Mouse (Mus musculus) embryo, embryonic 10 days (tissue): ENCODE data around the gene Egln1.
A peak's percentile ranks its signal among the peaks of the same experiment; 100 is the strongest.

Experiments
- DNase-seq: peaks from one replicate; pipeline ENCODE4 v3.0.0-alpha.2; 2015; ENCODE audit warnings: low spot score

The Egln1 gene

DNA sequence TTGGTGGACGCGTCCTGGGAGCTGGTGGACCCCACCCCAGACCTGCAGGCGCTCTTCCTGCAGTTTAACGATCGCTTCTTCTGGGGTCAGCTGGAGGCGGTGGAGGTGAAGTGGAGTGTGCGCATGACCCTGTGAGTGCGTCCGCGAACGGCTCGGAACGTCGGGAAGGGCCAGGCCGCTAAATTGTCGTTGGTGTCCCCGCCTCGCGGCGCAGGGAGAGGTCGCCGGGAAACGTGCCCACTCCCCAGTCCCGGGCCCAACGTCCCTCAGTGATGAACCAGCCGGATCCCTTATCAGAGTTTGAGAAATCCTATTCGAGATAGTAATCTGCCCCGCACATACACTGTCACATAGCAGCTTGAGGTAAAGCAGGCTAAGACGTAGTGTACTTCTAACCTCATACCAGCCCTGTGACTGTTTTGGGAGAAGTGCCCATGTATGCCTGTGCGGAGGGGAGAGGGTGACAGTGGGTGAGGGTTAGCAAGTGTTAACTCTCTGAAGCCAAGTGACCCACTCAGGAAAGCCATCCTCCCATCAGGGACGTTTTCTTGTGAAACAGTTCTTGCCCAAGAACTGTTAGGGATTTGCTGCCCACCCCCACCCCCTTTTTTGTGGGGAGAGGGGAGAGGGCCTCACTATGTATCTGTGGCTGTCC, 50.7 kb downstream of the Egln1 start:
- DNase-seq, result no peak

GRCm38 (mm10) chr8:124897386-124898250, 51.5 kb downstream of the Egln1 start, which contains the start of the genes Exoc8 and Sprtn:
Gene Exoc8 (minus strand): TSS chr8:124897705.
Gene Sprtn (plus strand): TSS chr8:124897886.
- DNase-seq, result peak; percentile 98

GRCm38 (mm10) chr8:124896632-124897385, 52.3 kb downstream of the Egln1 start:
- peak; percentile 85 for DNase-seq

- no peak for DNase-seq
Measured at GRCm38 (mm10) chr8:124896010-124896631, 53.0 kb downstream of the Egln1 start.

DNA sequence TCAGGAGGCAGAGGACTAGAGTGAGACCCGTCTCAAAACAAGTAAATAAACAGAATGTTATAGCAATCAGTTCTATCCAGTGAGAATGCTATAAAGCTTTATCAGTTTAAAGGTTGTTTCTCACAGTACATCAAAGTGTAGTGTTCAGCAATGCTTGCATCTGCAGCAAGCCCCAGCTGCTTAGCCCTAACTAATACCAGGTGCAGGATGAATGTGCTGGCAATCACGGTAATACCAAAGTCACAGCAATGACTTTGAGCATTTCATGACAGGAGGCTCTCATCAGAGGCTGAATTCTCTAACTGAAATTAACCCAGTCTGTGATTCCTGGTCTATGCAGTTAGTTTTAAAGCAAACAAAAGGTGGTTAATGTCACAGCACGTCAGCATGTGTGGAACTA, 56.5 kb downstream of the Egln1 start:
- DNase-seq, result peak; percentile 21

DNA sequence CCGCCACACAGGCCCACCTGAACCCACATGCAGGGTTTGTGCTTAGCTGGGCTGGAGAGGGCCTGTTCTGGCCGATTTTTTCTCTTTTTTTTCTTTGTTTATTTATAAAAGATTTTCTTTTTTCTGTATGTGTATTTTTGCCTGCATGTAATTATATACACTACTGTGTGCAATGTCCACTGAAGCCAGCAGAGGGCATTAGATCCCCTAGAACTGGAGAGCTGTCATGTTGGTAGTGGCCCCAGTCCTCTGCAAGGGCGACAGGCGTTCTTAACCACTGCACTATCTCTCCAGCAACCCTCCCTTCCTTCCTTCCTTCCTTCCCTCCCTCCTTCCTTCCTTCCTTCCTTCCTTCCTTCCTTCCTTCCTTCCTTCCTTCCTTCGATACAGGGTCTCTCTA, 60.7 kb downstream of the Egln1 start:
- no peak for DNase-seq

GRCm38 (mm10) chr8:124878946-124879526, 70.1 kb downstream of the Egln1 start:
- no peak for DNase-seq

GRCm38 (mm10) chr8:124878141-124878540, 71.0 kb downstream of the Egln1 start:
- no peak for DNase-seq

DNA sequence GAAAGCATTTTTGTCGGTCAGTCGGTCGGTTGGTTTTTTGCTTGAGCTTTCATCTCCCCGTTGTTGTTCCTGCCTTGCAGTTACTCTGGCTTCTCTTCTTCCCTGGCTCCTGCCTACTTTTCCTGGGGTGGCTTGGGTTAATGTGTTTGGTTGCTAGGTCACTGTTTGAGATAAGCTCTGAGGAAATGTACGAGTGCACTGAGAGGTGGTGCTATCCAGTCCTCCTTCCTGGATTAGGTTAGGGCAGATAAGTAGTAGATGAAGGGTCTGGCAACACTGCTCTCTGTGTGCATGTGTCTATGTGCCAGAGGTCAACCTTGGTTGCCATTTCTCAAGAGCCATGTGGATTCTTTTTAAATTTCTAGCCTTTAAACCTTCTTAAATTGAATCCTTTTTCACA, 76.4 kb downstream of the Egln1 start:
- DNase-seq, result no peak

GRCm38 (mm10) chr8:124872081-124872480, 77.0 kb downstream of the Egln1 start:
- no peak for DNase-seq

DNA sequence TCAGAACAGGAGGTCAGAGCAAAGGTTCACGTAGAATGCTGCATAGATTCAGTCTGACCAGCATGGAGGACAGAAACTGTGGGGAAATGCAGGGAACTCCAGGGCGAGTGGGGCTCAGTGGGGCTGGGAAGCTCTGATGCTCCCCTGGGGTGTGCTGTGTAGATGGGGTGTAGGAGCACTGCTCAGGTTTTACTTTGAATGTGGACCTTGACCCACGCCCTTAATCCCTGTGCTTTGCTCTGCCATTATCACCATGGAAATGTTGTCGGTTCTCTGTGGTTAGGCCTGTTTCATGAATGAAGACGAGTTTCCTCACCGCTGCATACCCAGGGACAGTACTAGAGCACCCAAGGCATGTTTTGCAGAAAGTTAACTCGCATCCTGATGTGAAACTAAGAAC, 77.7 kb downstream of the Egln1 start:
- no peak for DNase-seq

- DNase-seq, result no peak
Measured at GRCm38 (mm10) chr8:124869708-124870107, 79.4 kb downstream of the Egln1 start.

DNA sequence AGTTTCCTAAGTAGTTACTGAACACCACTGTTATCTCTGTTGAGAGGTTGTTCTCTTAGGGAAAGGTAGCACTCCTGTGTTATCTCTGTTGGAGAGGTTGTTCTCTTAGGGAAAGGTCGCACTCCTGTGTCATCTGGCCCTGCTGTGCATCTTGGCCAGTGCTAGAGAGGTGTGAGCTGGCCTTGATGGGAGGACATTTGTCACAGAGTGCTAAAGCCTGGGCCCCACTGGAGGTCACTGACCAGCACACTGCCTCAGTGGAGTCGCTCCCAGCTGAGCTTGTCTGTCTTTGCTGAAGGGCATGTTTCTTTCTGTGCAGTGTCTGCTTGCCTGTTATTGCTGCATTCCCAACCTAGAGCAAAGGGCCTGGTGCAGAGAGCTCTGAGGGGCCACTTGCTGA, 82.0 kb downstream of the Egln1 start:
- no peak for DNase-seq

GRCm38 (mm10) chr8:124866669-124867068, 82.5 kb downstream of the Egln1 start:
- DNase-seq, result no peak

DNA sequence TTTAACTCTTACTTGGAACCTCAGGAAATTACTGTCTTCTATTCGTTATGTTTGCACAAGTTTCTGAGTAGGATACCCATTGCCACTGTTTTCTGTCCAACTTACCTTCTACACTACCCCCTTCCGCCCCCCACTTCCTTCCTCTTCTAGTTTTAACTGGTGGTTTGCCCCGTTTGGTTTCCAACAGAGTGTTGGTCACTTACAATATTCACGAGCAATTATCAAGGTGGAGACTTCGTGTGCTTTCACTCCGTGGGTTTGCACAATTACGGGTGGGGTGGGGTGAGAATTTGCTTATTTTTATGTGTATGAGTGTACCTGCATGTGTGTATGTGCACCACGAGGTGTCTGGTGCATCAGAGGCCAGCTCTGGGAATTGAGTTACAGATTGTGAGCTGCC, 85.4 kb downstream of the Egln1 start:
- peak; percentile 39 for DNase-seq

DNA sequence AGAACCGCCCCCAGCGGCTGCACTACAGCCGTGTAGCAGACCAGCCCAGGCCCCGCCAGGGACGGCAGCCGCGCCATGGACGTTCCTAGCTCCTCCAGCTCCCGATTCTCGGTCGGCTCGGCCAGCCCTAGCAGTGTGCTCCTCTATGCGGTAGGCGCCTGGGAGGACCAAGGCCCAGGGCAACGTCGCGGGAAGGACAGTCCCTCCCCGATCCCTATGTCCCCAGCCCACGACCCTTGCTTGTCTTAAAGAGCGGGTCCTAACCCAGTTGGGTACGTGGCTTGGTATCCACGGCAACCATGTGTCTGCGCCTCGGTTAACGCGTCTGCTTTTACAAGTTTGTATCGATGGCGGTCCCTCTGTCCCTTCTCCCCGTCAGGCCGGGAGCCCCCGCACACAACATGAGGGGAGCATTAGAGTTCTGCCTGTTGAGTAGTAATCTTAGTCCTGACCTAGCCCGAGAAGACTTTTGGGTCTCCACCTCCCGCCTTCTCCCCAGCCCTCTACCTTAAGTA, 85.9 kb downstream of the Egln1 start:
- DNase-seq, result peak; percentile 66

DNA sequence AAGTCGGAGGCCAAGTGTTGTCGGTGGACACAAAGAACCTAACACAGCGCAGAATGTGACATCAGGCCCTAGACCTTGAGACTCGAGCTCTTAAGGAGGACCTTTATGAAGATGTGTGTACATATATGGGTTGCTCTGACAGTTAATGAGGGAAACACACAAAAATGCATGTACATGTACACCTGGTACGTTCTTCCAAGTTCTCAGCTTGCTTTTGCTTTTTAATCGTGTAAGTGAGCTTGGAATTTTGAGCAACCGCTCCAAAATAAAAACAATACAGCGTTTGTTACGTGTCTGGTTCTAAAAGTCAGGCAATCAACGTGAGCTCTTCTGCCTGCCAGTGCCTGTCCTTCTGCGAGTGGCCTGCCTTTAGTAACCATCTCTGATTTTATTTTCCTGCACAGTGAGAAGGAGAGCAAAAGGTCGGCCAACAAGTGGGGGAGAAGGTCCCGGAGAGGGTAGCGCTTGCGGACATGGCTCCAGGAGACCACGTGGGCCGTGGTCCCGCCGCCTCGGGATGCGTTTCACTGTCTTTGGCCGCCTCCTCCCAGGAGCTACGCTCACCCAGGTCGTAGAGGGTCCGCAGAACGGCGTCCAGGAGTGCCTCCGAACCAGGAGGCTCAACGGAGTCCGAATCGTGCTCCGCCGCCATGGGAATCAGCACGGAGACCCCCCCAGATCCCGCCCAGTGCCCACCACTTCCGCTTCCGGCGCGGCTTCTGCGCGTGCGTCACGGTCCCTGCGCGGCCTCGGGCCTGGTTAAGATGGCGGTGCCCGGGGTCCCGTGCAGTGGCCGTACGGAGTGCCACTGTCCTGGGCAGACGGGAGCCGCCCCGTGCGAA, 86.6 kb downstream of the Egln1 start, which contains the start of the genes Gnpat and 2810004N23Rik:
Gene Gnpat (plus strand): TSS at position 713 of the 842 bp plus-strand sequence.
Gene 2810004N23Rik (minus strand): TSS at position 800 of the 842 bp plus-strand sequence.
- DNase-seq, result peak; percentile 95

DNA sequence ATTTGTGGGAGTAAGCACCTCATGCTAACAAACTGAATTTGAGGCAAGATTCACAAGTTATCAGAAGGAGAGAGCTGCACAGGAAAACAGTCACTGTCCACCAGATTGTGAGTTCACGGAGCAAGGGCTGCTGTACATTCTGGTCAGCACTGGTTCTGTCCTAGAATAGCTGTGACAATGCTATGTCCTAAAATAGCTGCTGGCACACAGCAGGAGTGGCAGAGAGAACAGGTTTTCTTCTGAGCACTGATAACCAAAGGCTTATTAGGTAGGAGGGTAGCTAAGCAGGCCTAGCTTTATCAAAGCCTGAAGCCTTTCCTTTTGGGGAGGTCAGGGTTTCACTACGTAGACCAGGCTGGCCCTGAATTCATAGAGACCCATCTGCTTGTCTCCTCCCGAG, 88.9 kb downstream of the Egln1 start:
- no peak for DNase-seq

DNA sequence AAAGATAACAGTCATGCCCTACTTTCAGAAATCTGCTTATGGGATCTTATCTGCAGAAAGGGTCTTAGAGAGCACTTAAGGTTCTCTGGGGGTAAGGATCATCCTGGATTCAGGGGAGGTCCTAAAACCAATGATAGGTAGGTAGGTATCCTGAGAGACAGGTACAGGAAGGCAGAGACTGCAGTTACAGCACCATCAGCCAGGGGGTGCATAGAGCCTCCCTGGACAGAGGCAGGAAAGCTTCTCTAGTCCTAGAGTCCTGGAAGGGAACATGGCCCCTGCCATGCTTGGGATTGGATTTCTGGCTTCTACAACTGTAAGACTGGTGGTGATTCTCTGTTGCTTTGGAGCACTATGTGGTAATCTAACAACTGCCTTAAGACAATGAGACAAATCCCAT, 89.7 kb downstream of the Egln1 start:
- DNase-seq, result peak; percentile 34
